Mouse (Mus musculus) urinary bladder, postnatal 36 days (tissue): ENCODE data around the gene Gm14391.
A peak's percentile ranks its signal among the peaks of the same experiment; 100 is the strongest.
"Not testable (repeated sequence)": the region's sequence is repeated elsewhere in the genome, so short reads cannot be mapped to it uniquely, and the experiment has no call there.

Source experiments
- DNase-seq, 2 experiments: peaks; one replicate each; pipeline ENCODE4 v3.0.0; 2022; ENCODE audit warnings: low spot score in 2 of 2, mixed read lengths in 1 of 2

Gene Gm14391

GRCm38 (mm10) chr2:175206732-175207131, at the start of gene Gm14391:
Gm14391 (minus strand) TSS chr2:175206917.
- DNase-seq: not testable (repeated sequence)

GRCm38 (mm10) chr2:175179008-175179407, 27.7 kb downstream of the Gm14391 start:
- not testable (repeated sequence) for DNase-seq

DNA sequence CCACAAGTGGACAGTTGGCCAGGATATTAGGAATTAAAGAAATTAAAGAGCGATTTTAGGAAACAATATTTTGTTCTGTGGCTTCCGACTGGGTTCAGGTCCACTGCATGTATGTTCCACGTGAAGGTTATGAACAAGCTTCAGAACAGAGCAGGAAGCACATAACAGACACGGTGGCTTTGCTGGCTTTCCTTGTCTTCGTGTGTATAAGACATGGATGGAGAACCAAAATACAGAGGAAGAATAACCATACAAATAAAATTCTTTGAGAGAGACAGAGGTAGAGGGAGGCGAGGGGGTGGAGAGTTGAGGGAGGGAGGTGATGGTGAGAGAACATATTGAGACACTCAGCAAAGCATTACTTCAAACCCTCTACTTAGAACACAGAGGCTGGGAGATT, 30.4 kb downstream of the Gm14391 start:
- no peak for DNase-seq

DNA sequence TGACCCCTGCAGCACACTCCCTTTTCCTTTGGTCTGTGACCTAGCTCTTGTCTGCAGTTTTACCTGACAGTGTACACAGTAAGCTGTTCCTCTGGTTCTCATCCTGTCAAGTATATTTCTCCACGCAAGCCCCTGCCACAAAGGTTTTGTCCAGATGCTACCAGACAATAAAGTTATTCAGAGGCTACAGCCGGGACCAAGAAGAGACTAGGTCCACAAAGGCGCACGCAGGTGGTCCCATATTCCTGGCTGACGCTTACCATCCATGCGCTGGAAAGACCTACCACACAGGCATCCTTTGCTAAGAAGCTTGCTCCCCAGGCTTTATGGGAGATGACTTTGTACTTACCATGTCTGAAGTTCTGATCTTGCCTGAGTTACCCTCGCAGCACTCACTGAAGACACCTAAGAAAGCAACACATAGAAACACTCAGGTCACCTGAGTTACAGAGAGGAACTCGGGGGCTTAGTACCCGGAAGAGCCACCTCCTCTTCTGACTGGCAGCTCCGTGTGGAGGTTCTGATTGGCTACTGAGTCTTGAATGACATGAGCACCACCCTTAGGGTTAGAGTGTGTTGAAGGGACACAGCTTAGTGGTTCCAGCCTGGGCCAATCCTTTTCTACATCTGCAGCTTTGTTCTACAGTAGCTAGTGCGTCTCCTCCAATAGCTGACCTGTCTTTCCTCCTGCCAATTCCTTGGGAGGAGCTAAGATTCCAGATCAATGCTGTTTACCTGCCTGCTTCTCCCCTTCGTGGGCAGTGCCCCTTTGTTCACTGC, 31.1 kb downstream of the Gm14391 start, which contains the start of gene Gm14443:
Gene Gm14443, minus strand, starts transcription at position 471 of the 780 bp plus-strand sequence.
- not testable (repeated sequence) for DNase-seq

GRCm38 (mm10) chr2:175174058-175174457, 32.7 kb downstream of the Gm14391 start:
- not testable (repeated sequence) for DNase-seq

- DNase-seq: not testable (repeated sequence)
Observed at GRCm38 (mm10) chr2:175172906-175173595, 33.7 kb downstream of the Gm14391 start.

DNA sequence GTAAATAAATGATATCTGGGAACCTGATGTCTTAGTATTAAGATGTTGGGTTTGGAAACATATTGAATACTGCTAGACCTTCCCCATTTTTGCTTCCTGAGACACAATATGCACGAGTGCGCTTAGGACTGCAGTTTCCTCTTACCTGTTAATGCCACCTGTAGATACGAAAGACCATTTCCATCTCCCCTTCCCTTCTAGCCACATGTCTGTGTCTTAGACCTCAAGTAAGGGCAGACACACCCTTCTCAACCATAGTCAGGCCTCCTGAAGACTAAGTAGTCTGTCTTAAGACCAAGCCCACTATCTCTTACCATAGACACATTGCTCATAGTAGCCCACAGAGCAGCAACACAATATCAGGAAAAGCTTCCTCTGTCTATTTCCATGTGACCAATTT, 34.6 kb downstream of the Gm14391 start:
- no peak for DNase-seq

- not testable (repeated sequence) for DNase-seq
Observed at GRCm38 (mm10) chr2:175166870-175167269, 39.8 kb downstream of the Gm14391 start.

- not testable (repeated sequence) for DNase-seq
Observed at GRCm38 (mm10) chr2:175165110-175165509, 41.6 kb downstream of the Gm14391 start.

DNA sequence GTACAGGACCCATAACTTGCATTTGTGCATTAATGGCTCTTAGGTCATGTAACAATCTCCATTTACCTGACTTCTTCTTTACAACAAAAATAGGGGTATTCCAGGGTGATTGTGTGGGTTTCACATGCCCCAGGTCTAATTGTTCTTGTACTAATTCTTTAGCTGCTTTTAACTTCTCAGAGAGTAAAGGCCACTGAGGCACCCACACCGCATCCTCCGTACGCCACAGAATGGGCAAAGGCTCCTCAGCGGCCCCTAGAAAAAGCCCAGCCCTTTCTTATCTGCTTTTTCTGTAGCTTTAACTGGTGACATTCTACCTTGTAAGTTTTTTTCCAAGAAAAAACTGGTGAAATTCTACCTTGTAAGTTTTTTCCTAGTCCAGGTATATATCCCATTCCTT, 45.3 kb downstream of the Gm14391 start:
- DNase-seq: not testable (repeated sequence)

- DNase-seq: no peak
Observed at GRCm38 (mm10) chr2:175158642-175159041, 48.1 kb downstream of the Gm14391 start.

GRCm38 (mm10) chr2:175156696-175157095, 50.0 kb downstream of the Gm14391 start:
- no peak for DNase-seq

DNA sequence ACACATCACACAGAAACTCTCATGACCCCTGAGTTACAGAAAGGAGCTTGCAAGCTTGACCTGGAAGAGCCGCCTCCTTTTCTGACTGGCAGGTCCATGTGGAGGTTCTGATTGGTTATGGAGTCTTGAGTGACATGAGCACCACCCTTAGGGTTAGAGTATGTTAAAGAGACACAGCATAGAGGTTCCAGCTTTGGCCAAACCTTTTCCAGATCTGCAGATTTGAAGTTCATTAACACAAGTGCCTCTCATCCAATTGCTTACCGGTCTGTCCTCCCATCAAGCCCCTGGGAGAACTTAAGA, 64.8 kb downstream of the Gm14391 start, which contains the start of gene Gm14399:
Gene Gm14399, minus strand, starts transcription at position 20 of the 303 bp plus-strand sequence.
- not testable (repeated sequence) for DNase-seq

DNA sequence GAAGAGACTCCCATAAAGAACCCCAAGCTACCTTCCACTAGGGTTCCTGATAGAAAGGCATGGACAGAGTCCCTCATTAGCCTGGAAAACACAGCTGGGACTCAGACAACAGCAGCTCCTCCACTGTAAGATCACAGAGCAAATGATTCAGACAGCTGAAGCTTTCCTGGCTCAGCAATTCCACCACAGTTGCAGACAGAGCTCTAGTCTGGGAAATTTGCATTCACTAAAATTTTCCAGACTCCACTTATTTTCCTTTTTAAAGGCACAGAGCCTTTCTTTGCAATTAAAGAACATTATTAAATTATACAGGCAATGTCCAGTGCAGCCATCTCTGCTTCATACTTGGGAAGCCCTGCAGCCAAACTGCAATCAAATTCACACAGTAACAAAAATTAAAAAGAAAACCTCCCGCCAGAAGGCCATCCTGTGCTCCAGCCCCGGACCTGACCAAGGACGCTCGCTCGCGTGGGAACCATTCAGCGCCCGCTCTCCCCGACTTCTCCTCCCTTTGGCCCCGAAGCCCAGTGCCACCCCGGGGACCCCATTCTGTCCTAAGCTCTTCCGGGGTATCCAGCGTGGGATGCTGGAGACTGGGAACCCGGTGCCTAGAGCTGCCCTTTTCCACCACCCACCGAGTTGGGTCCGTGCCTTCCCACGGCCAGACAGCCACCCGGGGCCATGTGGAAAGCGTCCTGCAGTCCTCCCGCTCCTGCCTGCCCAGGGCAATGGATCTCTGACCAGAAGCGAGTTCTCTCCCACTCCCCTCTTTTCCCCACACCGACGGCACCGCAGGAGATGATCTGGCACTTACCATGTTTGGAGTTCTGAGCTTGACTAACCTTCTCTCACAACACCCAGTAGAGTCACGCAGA, 65.4 kb downstream of the Gm14391 start:
- DNase-seq: peak; percentile 4 to 13
